Mouse (Mus musculus): ENCODE data around the gene Thoc6. TPM values are rescaled to one million over a fixed set of nuclear protein-coding genes. Genes with fewer than 3 reads are reported as not detected.

The Thoc6 gene
- 0.82 TPM for polyA plus RNA-seq (2014; fragmentation: Illumina TruSeq; extraction: RNeasy Lipid Tissue Mini Kit (QIAGEN cat#74804); ENCODE audit: low read depth, low replicate concordance)

GRCm38 (mm10) chr17:23673424-23674073 is at the start of gene Thoc6, which contains the start of gene Hcfc1r1:
TSS of gene Thoc6 (minus strand) at chr17:23673882.
TSS of gene Hcfc1r1 (plus strand) at chr17:23673596.

DNA sequence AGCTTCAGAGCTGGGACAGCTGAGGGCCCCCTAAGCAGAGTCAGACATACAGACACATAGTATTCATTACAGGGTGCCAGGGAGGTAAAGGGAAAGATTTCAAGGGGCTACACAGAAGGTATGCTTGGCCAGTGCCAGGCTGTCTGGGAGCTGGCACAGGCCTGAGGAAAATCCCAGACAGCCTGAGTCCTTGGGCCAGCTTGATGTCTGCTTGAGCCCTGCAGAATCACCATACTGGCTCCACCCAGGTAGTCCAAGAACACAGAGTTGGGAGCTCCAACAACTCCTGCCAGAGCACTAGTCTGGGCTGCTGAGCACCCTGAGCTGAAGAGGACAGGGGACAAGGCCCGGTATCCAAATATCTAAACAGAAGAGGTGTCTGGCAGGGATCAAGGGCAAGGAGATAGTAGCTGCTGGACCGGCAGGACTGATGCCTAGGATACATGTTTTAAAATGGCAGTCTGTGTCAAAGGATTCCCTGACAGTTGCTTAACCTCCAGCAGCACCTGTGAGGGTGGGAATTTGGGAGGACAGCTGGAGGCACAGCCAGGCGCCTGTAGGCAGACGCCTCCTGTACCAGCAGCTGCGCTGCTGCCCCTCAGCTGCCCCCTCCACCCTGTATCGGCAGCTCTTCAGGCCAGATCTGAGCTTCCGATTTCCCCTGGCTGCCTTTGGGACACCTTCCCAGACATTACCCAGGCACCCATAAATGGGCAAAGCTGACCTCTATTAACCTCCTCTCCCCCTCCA is 48.9 kb upstream of the Thoc6 start, which contains the start of gene 1520401A03Rik:
Gene 1520401A03Rik (minus strand): TSS at position 408 of the 750 bp plus-strand sequence.

GRCm38 (mm10) chr17:23683856-23684672 is 10.4 kb upstream of the Thoc6 start, which contains the start of gene Cldn9:
TSS of gene Cldn9 (minus strand) at chr17:23684026.

GRCm38 (mm10) chr17:23679127-23679835 is 5.6 kb upstream of the Thoc6 start, which contains the start of gene Cldn6:
TSS of gene Cldn6 (plus strand) at chr17:23679249.

GRCm38 (mm10) chr17:23677236-23677679 is 3.6 kb upstream of the Thoc6 start, which contains the start of gene Tnfrsf12a:
TSS of gene Tnfrsf12a (minus strand) at chr17:23677468.

DNA sequence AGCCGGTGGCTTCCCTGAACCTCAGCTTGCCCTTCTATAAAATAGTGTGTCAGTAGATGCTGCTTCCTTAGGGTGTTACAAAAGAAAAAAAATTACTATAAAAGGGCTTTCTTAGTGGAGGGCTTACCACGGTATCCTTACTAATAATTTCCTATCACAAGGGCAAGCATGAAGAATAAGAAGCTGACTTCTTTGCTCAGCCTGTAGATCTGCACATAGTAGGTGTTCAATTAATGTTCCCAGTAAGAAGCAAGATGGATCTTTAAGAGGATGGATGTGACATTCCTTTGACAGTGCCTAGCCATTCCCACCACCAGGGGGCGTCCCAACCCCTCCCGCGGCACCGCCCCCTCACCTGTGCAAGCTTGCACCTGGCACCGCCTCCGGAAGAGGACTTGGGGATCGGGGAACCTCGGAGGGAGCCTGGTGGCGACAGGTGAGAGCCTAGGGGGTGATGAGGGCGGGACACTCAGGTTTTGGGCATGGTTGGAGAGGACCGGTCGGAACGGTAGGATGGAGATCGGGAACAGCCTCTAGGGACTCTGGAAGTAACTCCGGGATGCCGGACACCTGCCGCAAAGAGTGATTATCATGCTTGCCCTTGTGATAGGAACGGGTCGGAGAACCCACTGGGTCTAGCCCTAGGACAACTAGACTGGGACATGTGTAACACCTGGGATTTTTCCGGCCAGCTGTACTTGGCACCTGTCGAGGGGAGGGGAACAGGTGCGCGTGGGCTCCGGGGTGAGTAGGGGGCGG is 13.4 kb downstream of the Thoc6 start, which contains the start of gene Bicdl2:
Gene Bicdl2 (plus strand): TSS at position 390 of the 759 bp plus-strand sequence.

DNA sequence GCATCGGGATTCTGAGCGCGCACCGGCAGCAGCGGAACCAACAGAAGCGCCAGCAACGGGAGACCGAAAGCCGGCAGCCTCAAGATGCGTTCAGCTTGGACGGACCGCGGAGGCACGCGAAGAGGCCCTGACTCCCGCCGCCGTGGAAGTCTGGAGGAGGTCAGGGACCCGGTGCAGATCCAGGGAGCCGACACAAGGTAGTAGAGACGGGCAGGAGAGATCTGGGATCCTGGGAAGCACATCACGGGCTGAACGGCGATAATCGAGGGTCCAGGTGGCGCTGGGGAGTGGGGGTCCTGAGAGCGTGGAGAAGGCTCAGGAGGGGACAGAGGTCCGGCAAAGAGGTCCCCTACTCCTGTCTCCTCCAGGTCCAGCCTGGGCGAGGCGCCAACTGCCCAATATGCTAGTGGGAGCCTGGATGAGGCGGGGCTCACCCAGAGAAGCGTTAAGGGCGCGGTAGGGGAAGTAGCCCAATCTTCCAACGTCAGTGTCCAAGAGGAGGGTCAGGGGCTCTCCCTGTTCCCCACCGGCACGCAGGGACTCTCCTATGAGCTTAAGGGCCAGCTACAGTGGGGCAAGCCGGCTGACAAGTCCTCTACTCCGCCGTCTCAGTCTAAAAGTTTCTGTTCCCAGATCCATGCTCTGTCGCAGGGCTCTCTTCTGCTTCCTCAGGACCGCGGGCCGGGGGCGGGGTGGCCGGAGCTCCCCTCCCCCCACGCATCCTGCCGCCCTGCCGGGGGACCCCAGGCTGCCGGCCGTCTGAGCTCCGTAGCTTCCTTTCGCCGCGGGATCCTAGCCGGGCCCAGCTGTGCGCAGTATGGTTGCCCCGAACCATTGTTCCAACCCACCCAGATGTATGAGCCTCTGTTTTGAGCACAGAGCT is 28.8 kb downstream of the Thoc6 start, which contains the start of gene Mmp25:
Gene Mmp25 (minus strand): TSS at position 665 of the 883 bp plus-strand sequence.

Other genes with a start within 250 kb of the Thoc6 start
- gene Vmn2r117, start 194.2 kb downstream of the Thoc6 start, polyA plus RNA-seq (2014; fragmentation: Illumina TruSeq; extraction: RNeasy Lipid Tissue Mini Kit (QIAGEN cat#74804); ENCODE audit: low read depth, low replicate concordance): not detected
- gene Zfp213, start 109.6 kb downstream of the Thoc6 start, polyA plus RNA-seq (2014; fragmentation: Illumina TruSeq; extraction: RNeasy Lipid Tissue Mini Kit (QIAGEN cat#74804); ENCODE audit: low read depth, low replicate concordance): 0.45 TPM
- not detected for gene Zfp13, start 74.4 kb downstream of the Thoc6 start, polyA plus RNA-seq (2014; fragmentation: Illumina TruSeq; extraction: RNeasy Lipid Tissue Mini Kit (QIAGEN cat#74804); ENCODE audit: low read depth, low replicate concordance)
- gene Zscan10, start 73.0 kb downstream of the Thoc6 start, polyA plus RNA-seq (2014; fragmentation: Illumina TruSeq; extraction: RNeasy Lipid Tissue Mini Kit (QIAGEN cat#74804); ENCODE audit: low read depth, low replicate concordance): not detected
- gene Mmp25, start 28.6 kb downstream of the Thoc6 start, polyA plus RNA-seq (2014; fragmentation: Illumina TruSeq; extraction: RNeasy Lipid Tissue Mini Kit (QIAGEN cat#74804); ENCODE audit: low read depth, low replicate concordance): not detected
- not detected for gene Bicdl2, start 13.4 kb downstream of the Thoc6 start, polyA plus RNA-seq (2014; fragmentation: Illumina TruSeq; extraction: RNeasy Lipid Tissue Mini Kit (QIAGEN cat#74804); ENCODE audit: low read depth, low replicate concordance)
- gene Hcfc1r1, start 286 bp downstream of the Thoc6 start, polyA plus RNA-seq (2014; fragmentation: Illumina TruSeq; extraction: RNeasy Lipid Tissue Mini Kit (QIAGEN cat#74804); ENCODE audit: low read depth, low replicate concordance): 6.7 TPM
- gene Tnfrsf12a, start 3.6 kb upstream of the Thoc6 start, polyA plus RNA-seq (2014; fragmentation: Illumina TruSeq; extraction: RNeasy Lipid Tissue Mini Kit (QIAGEN cat#74804); ENCODE audit: low read depth, low replicate concordance): 0.85 TPM
- gene Cldn6, start 5.4 kb upstream of the Thoc6 start, polyA plus RNA-seq (2014; fragmentation: Illumina TruSeq; extraction: RNeasy Lipid Tissue Mini Kit (QIAGEN cat#74804); ENCODE audit: low read depth, low replicate concordance): not detected
- not detected for gene Cldn9, start 10.1 kb upstream of the Thoc6 start, polyA plus RNA-seq (2014; fragmentation: Illumina TruSeq; extraction: RNeasy Lipid Tissue Mini Kit (QIAGEN cat#74804); ENCODE audit: low read depth, low replicate concordance)
- gene 1520401A03Rik, start 48.9 kb upstream of the Thoc6 start, polyA plus RNA-seq (2014; fragmentation: Illumina TruSeq; extraction: RNeasy Lipid Tissue Mini Kit (QIAGEN cat#74804); ENCODE audit: low read depth, low replicate concordance): not detected
- gene Pkmyt1, start 52.5 kb upstream of the Thoc6 start, polyA plus RNA-seq (2014; fragmentation: Illumina TruSeq; extraction: RNeasy Lipid Tissue Mini Kit (QIAGEN cat#74804); ENCODE audit: low read depth, low replicate concordance): 0.19 TPM
- 0.61 TPM for gene Paqr4, start 67.0 kb upstream of the Thoc6 start, polyA plus RNA-seq (2014; fragmentation: Illumina TruSeq; extraction: RNeasy Lipid Tissue Mini Kit (QIAGEN cat#74804); ENCODE audit: low read depth, low replicate concordance)
- not detected for gene Kremen2, start 72.0 kb upstream of the Thoc6 start, polyA plus RNA-seq (2014; fragmentation: Illumina TruSeq; extraction: RNeasy Lipid Tissue Mini Kit (QIAGEN cat#74804); ENCODE audit: low read depth, low replicate concordance)
- gene Flywch1, start 97.7 kb upstream of the Thoc6 start, polyA plus RNA-seq (2014; fragmentation: Illumina TruSeq; extraction: RNeasy Lipid Tissue Mini Kit (QIAGEN cat#74804); ENCODE audit: low read depth, low replicate concordance): 1.4 TPM
- gene Flywch2, start 112.2 kb upstream of the Thoc6 start, polyA plus RNA-seq (2014; fragmentation: Illumina TruSeq; extraction: RNeasy Lipid Tissue Mini Kit (QIAGEN cat#74804); ENCODE audit: low read depth, low replicate concordance): not detected
- 42.5 TPM for gene Srrm2, start 116.7 kb upstream of the Thoc6 start, polyA plus RNA-seq (2014; fragmentation: Illumina TruSeq; extraction: RNeasy Lipid Tissue Mini Kit (QIAGEN cat#74804); ENCODE audit: low read depth, low replicate concordance)
- gene Elob, start 155.3 kb upstream of the Thoc6 start, polyA plus RNA-seq (2014; fragmentation: Illumina TruSeq; extraction: RNeasy Lipid Tissue Mini Kit (QIAGEN cat#74804); ENCODE audit: low read depth, low replicate concordance): 9.9 TPM
- gene Prss33, start 162.2 kb upstream of the Thoc6 start, polyA plus RNA-seq (2014; fragmentation: Illumina TruSeq; extraction: RNeasy Lipid Tissue Mini Kit (QIAGEN cat#74804); ENCODE audit: low read depth, low replicate concordance): not detected
- not detected for gene Prss32, start 170.0 kb upstream of the Thoc6 start, polyA plus RNA-seq (2014; fragmentation: Illumina TruSeq; extraction: RNeasy Lipid Tissue Mini Kit (QIAGEN cat#74804); ENCODE audit: low read depth, low replicate concordance)
- not detected for gene Prss41, start 170.3 kb upstream of the Thoc6 start, polyA plus RNA-seq (2014; fragmentation: Illumina TruSeq; extraction: RNeasy Lipid Tissue Mini Kit (QIAGEN cat#74804); ENCODE audit: low read depth, low replicate concordance)
- not detected for gene Prss21, start 194.2 kb upstream of the Thoc6 start, polyA plus RNA-seq (2014; fragmentation: Illumina TruSeq; extraction: RNeasy Lipid Tissue Mini Kit (QIAGEN cat#74804); ENCODE audit: low read depth, low replicate concordance)
- gene Dcpp1, start 207.0 kb upstream of the Thoc6 start, polyA plus RNA-seq (2014; fragmentation: Illumina TruSeq; extraction: RNeasy Lipid Tissue Mini Kit (QIAGEN cat#74804); ENCODE audit: low read depth, low replicate concordance): not detected
- not detected for gene Dcpp2, start 207.0 kb upstream of the Thoc6 start, polyA plus RNA-seq (2014; fragmentation: Illumina TruSeq; extraction: RNeasy Lipid Tissue Mini Kit (QIAGEN cat#74804); ENCODE audit: low read depth, low replicate concordance)
- not detected for gene Dcpp3, start 243.6 kb upstream of the Thoc6 start, polyA plus RNA-seq (2014; fragmentation: Illumina TruSeq; extraction: RNeasy Lipid Tissue Mini Kit (QIAGEN cat#74804); ENCODE audit: low read depth, low replicate concordance)

Measured in liver, adult 10 weeks (tissue).